Mouse (Mus musculus): Measurements from ENCODE around the gene Clip1. TPM values are rescaled to one million over a fixed set of nuclear protein-coding genes. Genes with fewer than 3 reads are reported as not detected.

Gene Clip1
- polyA plus RNA-seq, 1 experiment from 2014 or later = 46.6 TPM

DNA sequence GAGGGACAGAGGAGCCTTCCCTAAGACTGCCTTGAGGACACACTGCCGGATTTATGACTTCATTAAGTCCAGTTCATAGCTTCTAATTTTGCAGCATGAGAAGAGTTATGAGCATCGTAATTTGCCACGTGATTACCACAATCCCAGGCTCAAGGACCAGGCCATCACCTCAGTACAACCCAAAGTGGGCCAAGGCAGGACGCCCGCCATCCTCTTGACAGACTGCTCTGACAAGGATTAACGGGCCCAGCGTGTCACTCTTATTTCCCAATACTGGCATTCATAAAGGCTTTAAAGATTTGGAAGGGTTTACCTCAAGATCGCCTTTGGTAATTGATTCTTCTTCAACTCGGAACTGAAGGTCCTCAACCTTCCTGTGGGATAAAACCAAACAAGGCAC lies 44.2 kb downstream of the Clip1 start:
- H3K4me1 ChIP-seq = no peaks in the 10 kb centered on the region
- no peak overlapping the region for H3K4me2 ChIP-seq
- no peak for ATAC-seq (ENCODE audit: insufficient number of reproducible peaks, low FRiP score, low TSS enrichment, low read depth)
- H3K9ac ChIP-seq = no peak overlapping the region
- peaks cover 51% of the 10 kb centered on the region for H3K36me3 ChIP-seq
- H3K9me3 ChIP-seq = no peaks in the 10 kb centered on the region
- no peak overlapping the region for H3K4me3 ChIP-seq
- H3K27me3 ChIP-seq = no peaks in the 10 kb centered on the region
- no peak overlapping the region for H3K27ac ChIP-seq
- 48% methylated on average over 9 of the region's 9 CpGs for WGBS

DNA sequence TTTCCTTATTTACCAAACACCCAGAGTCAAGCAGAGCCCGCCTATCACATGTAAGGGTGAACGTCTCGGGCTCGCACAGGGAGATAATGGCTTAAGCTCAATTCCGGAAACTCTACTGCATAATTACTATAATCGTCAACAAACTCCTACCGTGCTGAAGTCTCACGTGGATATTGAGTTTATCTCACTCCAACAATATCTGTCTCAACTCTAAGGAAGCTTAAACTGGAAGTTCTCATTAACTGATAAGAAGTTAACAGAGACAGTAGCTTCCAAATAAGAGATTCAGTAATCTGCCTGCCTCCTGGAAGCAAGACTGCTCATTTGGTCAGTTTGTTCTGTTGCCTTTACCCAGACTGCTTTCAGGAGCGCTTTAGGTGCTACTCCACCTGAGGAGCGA lies 53.2 kb downstream of the Clip1 start:
- no peaks in the 10 kb centered on the region for H3K9me3 ChIP-seq
- H3K27ac ChIP-seq = no peak overlapping the region
- H3K4me3 ChIP-seq = no peak overlapping the region
- WGBS = 91% methylated on average over 10 of the region's 10 CpGs
- H3K36me3 ChIP-seq = peaks cover 51% of the 10 kb centered on the region
- H3K27me3 ChIP-seq = no peaks in the 10 kb centered on the region
- no peak overlapping the region for H3K9ac ChIP-seq
- no peaks in the 10 kb centered on the region for H3K4me1 ChIP-seq
- ATAC-seq (ENCODE audit: insufficient number of reproducible peaks, low FRiP score, low TSS enrichment, low read depth) = no peak
- H3K4me2 ChIP-seq = no peak overlapping the region

DNA sequence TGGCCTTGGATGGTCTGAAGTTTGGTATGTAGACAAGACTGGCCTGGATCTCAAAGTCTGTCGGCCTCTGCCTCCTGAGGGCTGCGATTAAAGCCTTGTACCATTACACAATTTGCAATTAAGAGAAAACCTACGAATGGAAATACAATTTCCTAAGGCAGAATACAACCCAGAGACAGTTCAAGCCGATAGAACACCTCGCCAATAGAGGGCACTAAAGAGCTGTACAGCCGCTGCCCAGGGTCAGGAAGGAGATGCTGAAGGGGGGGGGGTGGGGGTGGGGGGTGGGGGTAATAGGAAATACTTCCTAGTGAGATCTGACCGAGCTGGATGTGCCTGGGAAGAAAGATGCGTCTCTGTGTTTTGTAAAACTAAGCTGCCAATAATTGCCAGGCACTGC lies 57.8 kb downstream of the Clip1 start:
- Histone ChIP-seq H3K9ac (no peak overlapping the region), H3K27me3 (no peaks in the 10 kb centered on the region), H3K36me3 (peaks cover 59% of the 10 kb centered on the region), H3K27ac (no peak overlapping the region), H3K4me2 (no peak overlapping the region), H3K4me3 (no peak overlapping the region), H3K9me3 (no peaks in the 10 kb centered on the region), H3K4me1 (no peaks in the 10 kb centered on the region)
- no peak for ATAC-seq (ENCODE audit: insufficient number of reproducible peaks, low FRiP score, low TSS enrichment, low read depth)
- WGBS = 19% methylated on average over 8 of the region's 8 CpGs

DNA sequence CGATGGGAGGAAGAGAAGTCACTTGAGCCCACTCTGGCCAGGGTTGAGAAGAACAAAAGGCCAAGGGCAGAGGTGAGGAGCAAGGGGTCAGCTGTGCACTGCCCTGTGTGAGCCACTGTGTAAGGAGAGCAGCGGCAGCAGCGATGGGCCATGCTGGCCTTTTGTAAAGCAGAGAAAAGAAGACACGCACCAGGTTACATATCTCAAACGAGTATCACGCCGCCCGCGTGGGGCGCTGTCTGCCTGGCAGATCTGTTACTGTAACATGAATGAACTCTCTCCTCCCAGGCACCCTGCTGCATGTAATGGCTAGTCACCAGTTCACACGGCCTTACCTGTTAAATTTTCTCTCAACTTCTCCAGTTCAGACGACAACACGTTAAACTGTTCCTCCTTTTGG lies 62.0 kb downstream of the Clip1 start:
- Histone ChIP-seq H3K36me3 (peaks cover 59% of the 10 kb centered on the region), H3K9ac (no peak overlapping the region), H3K9me3 (no peaks in the 10 kb centered on the region), H3K4me3 (no peak overlapping the region), H3K4me2 (no peak overlapping the region), H3K27ac (no peak overlapping the region), H3K27me3 (no peaks in the 10 kb centered on the region), H3K4me1 (no peaks in the 10 kb centered on the region)
- no peak for ATAC-seq (ENCODE audit: insufficient number of reproducible peaks, low FRiP score, low TSS enrichment, low read depth)
- WGBS = 77% methylated on average over 13 of the region's 13 CpGs

DNA sequence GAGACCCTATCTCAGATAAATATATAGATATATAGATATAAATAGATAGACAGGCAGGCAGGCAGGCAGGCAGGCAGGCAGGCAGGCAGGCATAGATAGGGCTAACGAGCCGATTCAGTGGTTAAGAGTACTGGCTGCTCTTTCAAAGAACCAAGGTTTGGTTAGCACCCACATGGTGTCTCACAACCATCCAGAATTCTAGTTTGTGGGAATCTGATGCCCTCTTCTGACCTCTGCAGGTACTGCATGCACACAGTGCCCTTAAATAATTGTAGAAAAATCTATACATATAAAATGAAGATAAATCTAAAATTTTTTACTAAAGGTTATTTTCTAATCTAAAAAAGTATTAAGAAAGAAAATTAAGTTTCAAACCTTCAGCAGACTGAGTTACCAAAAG lies 65.9 kb downstream of the Clip1 start:
- Histone ChIP-seq H3K27ac (no peak overlapping the region), H3K4me1 (no peaks in the 10 kb centered on the region), H3K36me3 (peaks cover 75% of the 10 kb centered on the region), H3K9ac (no peak overlapping the region), H3K4me3 (no peak overlapping the region), H3K27me3 (no peaks in the 10 kb centered on the region), H3K9me3 (no peaks in the 10 kb centered on the region), H3K4me2 (no peak overlapping the region)
- no peak for ATAC-seq (ENCODE audit: insufficient number of reproducible peaks, low FRiP score, low TSS enrichment, low read depth)
- 84% methylated on average over 2 of the region's 2 CpGs for WGBS

DNA sequence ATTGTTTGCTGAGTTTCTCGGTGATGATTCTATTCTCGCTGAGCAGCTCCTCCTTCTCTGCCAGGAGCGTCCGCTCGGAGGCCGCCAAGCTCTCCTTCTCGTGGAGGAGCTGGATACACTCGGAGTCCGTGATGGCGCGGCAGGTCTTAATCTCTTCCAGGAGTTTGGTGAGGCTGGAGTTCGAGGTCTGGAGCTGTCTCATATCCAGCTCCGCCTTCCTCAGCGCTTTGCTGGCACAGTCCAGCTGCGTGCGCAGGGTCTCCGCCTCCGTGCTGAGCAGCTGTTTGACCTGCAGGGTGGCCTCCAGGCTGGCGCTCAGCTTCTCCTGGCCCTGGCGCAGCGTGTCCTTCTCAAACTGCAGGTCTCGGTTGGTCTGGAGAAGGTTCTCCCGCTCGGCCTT lies 70.2 kb downstream of the Clip1 start:
- H3K4me3 ChIP-seq = no peak overlapping the region
- WGBS = 95% methylated on average over 24 of the region's 24 CpGs
- H3K36me3 ChIP-seq = peaks cover 72% of the 10 kb centered on the region
- H3K9me3 ChIP-seq = no peaks in the 10 kb centered on the region
- no peaks in the 10 kb centered on the region for H3K4me1 ChIP-seq
- no peak overlapping the region for H3K27ac ChIP-seq
- no peak overlapping the region for H3K9ac ChIP-seq
- ATAC-seq (ENCODE audit: insufficient number of reproducible peaks, low FRiP score, low TSS enrichment, low read depth) = no peak
- no peak overlapping the region for H3K4me2 ChIP-seq
- H3K27me3 ChIP-seq = no peaks in the 10 kb centered on the region

DNA sequence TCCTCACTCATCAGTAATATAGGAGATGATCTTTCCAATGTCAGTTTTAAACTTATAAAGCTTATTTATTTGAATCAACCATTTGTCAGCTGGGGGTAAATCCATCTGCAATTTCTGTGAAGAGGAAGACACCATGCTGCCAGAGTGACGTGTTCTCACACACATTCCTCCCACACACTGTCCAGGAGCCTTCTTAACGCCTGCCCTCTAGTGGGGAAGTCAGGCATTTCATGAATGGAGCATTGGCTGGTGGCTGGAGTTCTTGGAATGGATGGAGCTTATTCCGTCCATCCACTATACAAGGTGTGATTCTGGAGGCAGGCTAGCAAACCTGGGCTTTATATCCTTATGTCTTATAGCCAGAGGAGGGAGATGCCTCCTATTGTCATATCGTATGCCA lies 74.6 kb downstream of the Clip1 start:
- WGBS = 31% methylated on average over 4 of the region's 4 CpGs

DNA sequence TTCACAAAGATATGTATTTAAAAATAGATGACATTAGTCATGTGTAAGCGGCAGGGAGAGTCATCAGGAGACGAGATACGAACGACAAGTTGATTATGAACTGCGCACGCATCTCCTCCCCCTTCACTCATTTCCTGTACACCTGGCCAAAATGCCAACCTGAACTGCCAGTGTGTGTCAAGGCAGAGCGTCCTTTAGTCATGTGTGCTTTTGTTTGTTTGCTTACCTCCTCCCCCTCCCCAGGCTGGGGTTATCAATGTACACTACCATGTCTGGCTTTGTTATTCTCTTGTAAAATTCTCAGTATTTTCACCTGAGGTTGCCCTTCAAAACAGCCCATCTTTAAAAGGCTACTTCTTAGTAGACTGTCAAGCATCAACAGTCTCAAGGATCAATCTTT lies 75.0 kb downstream of the Clip1 start:
- Histone ChIP-seq H3K4me1 (no peaks in the 10 kb centered on the region), H3K4me3 (no peak overlapping the region), H3K4me2 (no peak overlapping the region), H3K27me3 (no peaks in the 10 kb centered on the region), H3K27ac (no peak overlapping the region), H3K9me3 (no peaks in the 10 kb centered on the region), H3K36me3 (peaks cover 68% of the 10 kb centered on the region), H3K9ac (no peak overlapping the region)
- WGBS = 95% methylated on average over 7 of the region's 7 CpGs
- ATAC-seq (ENCODE audit: insufficient number of reproducible peaks, low FRiP score, low TSS enrichment, low read depth) = no peak

More for the DNA sequence above, 74.6 kb downstream of the Clip1 start:
- Histone ChIP-seq H3K9me3 (no peaks in the 10 kb centered on the region), H3K4me3 (no peak overlapping the region), H3K9ac (no peak overlapping the region), H3K4me2 (no peak overlapping the region), H3K36me3 (peaks cover 72% of the 10 kb centered on the region), H3K4me1 (no peaks in the 10 kb centered on the region), H3K27ac (no peak overlapping the region), H3K27me3 (no peaks in the 10 kb centered on the region)
- ATAC-seq (ENCODE audit: insufficient number of reproducible peaks, low FRiP score, low TSS enrichment, low read depth) = no peak

DNA sequence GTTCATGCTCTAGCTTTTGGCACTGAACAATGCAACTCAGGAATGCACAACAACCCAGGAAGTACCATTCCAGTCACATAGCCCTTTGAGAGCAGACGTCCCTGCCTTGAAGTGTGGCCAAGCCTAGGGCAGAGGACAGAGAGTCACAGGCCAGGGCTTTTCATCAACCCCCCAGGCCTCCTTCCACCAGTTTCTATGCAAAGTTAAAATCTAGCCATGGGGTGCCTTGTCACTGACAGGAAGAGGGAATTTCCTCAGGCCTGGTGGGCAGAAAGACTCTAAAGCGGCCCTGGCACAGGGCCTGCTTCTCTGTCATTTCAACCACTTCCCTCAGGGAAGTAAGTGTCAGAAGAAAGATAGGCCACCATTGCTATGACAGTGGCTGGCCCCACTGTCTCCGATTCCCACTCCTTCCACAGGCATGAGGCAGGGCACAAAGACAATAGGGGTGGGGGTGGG lies 77.2 kb downstream of the Clip1 start:
- H3K4me3 ChIP-seq = no peak overlapping the region
- H3K9ac ChIP-seq = no peak overlapping the region
- H3K27ac ChIP-seq = no peak overlapping the region
- H3K36me3 ChIP-seq = peaks cover 63% of the 10 kb centered on the region
- WGBS = 78% methylated on average over 3 of the region's 3 CpGs
- no peaks in the 10 kb centered on the region for H3K27me3 ChIP-seq
- H3K4me2 ChIP-seq = no peak overlapping the region
- H3K9me3 ChIP-seq = no peaks in the 10 kb centered on the region
- no peak for ATAC-seq (ENCODE audit: insufficient number of reproducible peaks, low FRiP score, low TSS enrichment, low read depth)
- no peaks in the 10 kb centered on the region for H3K4me1 ChIP-seq

DNA sequence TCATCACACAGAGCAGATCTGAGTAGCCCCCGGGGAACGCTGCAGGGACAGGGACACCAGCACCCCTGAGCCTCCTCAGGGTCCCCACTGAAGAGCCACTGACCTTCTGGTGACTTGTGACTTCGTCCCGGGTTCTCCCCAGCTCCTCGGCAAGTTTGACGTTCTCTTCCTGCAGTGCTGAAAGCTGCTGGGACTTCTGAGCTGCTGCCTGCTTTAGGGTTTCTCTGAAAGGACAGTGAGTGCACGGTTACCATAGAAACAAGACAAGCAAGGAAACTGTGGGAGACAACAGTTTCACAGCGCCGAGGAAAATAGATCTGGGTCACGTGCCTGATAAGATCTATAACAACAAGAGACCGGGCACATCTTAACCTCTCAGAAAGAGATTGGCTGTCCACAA lies 80.9 kb downstream of the Clip1 start:
- no peak overlapping the region for H3K27ac ChIP-seq
- no peaks in the 10 kb centered on the region for H3K9me3 ChIP-seq
- no peak overlapping the region for H3K4me2 ChIP-seq
- no peaks in the 10 kb centered on the region for H3K4me1 ChIP-seq
- H3K27me3 ChIP-seq = no peaks in the 10 kb centered on the region
- H3K36me3 ChIP-seq = peaks cover 71% of the 10 kb centered on the region
- H3K9ac ChIP-seq = no peak overlapping the region
- no peak for ATAC-seq (ENCODE audit: insufficient number of reproducible peaks, low FRiP score, low TSS enrichment, low read depth)
- no peak overlapping the region for H3K4me3 ChIP-seq
- 67% methylated on average over 11 of the region's 11 CpGs for WGBS

DNA sequence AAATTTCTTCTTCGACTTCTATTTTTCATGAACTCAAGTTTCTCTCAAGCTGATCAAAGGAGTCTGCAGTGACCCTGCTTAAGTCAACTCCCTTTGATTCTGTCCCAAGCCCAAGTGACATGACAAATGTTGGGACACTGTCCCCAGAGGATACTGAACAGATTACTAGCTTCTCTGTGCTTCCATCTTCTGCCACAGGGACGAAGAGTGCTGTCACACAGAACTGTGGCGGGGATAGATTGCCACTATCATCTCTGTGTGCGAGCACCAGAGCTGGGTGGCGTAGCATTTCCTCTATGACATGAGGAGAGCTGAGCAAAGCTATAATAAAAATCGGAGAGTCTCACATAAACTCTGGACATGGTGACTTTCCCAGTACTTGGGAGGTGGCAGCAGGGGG lies 82.2 kb downstream of the Clip1 start:
- H3K9ac ChIP-seq = no peak overlapping the region
- no peak for ATAC-seq (ENCODE audit: insufficient number of reproducible peaks, low FRiP score, low TSS enrichment, low read depth)
- no peak overlapping the region for H3K4me3 ChIP-seq
- peaks cover 66% of the 10 kb centered on the region for H3K36me3 ChIP-seq
- no peaks in the 10 kb centered on the region for H3K4me1 ChIP-seq
- WGBS = 80% methylated on average over 6 of the region's 6 CpGs
- H3K27me3 ChIP-seq = no peaks in the 10 kb centered on the region
- H3K4me2 ChIP-seq = no peak overlapping the region
- H3K27ac ChIP-seq = no peak overlapping the region
- no peaks in the 10 kb centered on the region for H3K9me3 ChIP-seq

DNA sequence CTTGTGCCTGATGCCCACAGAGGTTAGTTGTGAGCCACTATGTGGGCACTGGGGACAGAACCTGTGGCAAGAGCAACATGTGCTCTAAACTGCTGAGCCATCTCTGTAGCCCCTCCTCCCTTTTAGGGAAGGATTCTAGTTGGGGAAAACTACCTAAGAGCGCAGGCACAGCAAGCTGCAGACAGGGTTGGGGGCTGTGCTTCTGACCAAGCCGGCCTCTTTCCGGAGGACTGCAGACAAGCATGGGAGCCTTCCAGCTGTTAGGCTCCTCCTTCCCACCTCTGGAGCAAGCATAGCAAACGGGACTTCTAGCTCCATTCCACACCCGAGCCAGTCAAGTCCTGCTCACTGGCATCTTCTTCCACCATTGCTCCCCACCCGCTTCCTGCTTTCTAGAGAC lies 85.1 kb downstream of the Clip1 start:
- H3K9ac ChIP-seq = no peak overlapping the region
- 51% methylated on average over 6 of the region's 6 CpGs for WGBS
- no peak for ATAC-seq (ENCODE audit: insufficient number of reproducible peaks, low FRiP score, low TSS enrichment, low read depth)
- no peaks in the 10 kb centered on the region for H3K9me3 ChIP-seq
- H3K4me3 ChIP-seq = no peak overlapping the region
- H3K4me2 ChIP-seq = no peak overlapping the region
- peaks cover 62% of the 10 kb centered on the region for H3K36me3 ChIP-seq
- no peaks in the 10 kb centered on the region for H3K4me1 ChIP-seq
- H3K27ac ChIP-seq = no peak overlapping the region
- no peaks in the 10 kb centered on the region for H3K27me3 ChIP-seq

DNA sequence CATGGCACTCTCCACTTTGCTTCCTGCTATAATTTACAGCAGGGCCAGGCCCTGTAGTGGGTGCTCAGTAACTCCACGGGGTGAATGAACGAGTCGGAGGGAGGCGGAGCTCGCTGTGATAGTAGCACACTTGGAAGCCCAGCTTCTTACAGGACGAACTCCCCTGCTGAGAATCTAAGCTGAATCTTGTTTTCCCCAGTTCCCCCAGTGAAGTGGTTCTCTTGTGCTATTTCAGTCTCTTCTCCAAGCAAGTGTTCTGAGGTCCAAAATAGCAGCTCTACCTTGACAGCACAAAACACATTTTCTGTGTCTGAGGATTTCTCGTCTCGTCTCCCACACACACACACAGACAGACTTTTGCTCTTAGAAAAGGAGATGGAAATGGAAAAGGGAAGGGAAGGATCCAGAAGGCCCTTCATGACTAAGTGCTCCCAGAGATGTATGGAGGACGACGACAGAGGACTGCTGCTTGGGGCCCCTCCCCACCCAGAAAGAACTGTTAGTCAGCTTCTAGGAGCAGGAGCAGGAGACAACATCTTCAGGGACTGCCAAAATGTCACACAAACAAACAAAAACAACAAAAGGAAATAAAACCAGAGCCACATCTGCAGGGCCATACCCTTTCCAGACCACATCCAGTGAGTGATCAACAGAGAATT lies 90.7 kb downstream of the Clip1 start:
- no peak overlapping the region for H3K4me2 ChIP-seq
- no peak overlapping the region for H3K4me3 ChIP-seq
- no peak overlapping the region for H3K9ac ChIP-seq
- WGBS = 80% methylated on average over 10 of the region's 10 CpGs
- H3K27me3 ChIP-seq = no peaks in the 10 kb centered on the region
- ATAC-seq (ENCODE audit: insufficient number of reproducible peaks, low FRiP score, low TSS enrichment, low read depth) = no peak
- no peaks in the 10 kb centered on the region for H3K4me1 ChIP-seq
- no peaks in the 10 kb centered on the region for H3K9me3 ChIP-seq
- H3K27ac ChIP-seq = no peak overlapping the region
- H3K36me3 ChIP-seq = peaks cover 55% of the 10 kb centered on the region
